Comparison of ENCODE assay signal across 29 mouse cellular contexts in the genomic region with DNA sequence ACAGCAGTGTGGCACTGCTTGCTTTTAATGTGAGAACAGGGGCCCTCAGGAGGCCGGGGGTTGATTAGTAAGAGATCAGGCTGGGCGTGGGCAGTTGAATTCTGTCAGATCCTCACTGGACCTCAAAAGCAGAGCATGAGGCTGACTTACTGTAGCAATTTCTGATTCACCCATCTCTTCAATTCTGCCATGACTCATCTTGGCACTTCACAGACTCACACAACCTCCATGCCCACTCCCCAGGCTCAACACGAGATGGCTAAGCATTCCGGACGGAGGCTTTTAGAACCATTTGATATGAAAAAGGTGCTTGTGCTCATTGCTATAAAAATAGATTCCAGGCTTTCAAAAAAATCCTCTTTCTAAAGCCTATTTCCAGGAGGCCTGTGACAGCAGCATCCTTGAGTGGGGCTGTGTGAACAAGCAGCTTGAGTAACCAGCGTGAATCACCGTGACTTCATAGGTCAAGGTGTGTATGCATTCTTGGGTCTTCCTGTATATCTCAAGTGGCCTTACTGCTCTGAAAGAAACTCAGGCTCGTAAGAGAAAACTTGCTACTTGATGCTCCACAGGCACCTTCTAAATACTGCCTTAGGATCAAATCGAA. TPM values are rescaled to one million over a fixed set of nuclear protein-coding genes. Genes with fewer than 3 reads are reported as not detected.
DNase-seq lines count a peak whose midpoint lies in the region; ATAC-seq and TF ChIP-seq lines count a peak whose summit lies in the region.
"Had no signal": no experiment of that assay in that cellular context is flagged by ENCODE, and none has a peak within 500 bp of the region (broad histone marks: within the 10 kb centered on the region; RNA-seq: fewer than 3 reads in every experiment).

No protein-coding gene starts in this region.

- no peak for TF ChIP-seq CTCF in layer of hippocampus, adult 2 months (conservative IDR thresholded peaks at IDR 0.05)

- no peak overlapping the region for H3K4me3 ChIP-seq in intestine, embryonic 15.5 days (replicated peaks)
- no peak overlapping the region for H3K4me3 ChIP-seq in layer of hippocampus, adult 2 months
- H3K4me3 ChIP-seq: forebrain, embryonic 10.5 days; heart, embryonic 12.5 days; hindbrain, embryonic 12.5 days; limb, embryonic 10.5 days; midbrain, embryonic 12.5 days had no signal

- ATAC-seq in intestine, embryonic 15.5 days: no peak
- ATAC-seq: activated CD4-positive, CD25-positive, alpha-beta regulatory T cell, adult 4 months; inflammation-experienced regulatory T-cells, adult 6 months; liver, postnatal 0 days had no signal

- H3K9me3 ChIP-seq in intestine, embryonic 15.5 days: no peaks in the 10 kb centered on the region
- H3K9me3 ChIP-seq: forebrain, embryonic 10.5 days; heart, embryonic 12.5 days; hindbrain, embryonic 12.5 days; limb, embryonic 10.5 days; midbrain, embryonic 12.5 days had no signal

- intact Hi-C loops in left cerebral cortex, postnatal 4 days (cut with DNase I): no loop called here

- H3K4me2 ChIP-seq in intestine, embryonic 15.5 days (replicated peaks): no peak overlapping the region
- H3K4me2 ChIP-seq: heart, embryonic 12.5 days; hindbrain, embryonic 12.5 days; midbrain, embryonic 12.5 days had no signal

- H3K36me3 ChIP-seq in intestine, embryonic 15.5 days: no peaks in the 10 kb centered on the region
- H3K36me3 ChIP-seq: forebrain, embryonic 10.5 days; heart, embryonic 12.5 days; hindbrain, embryonic 12.5 days; limb, embryonic 10.5 days; midbrain, embryonic 12.5 days had no signal

- no peak overlapping the region for H3K27ac ChIP-seq in intestine, embryonic 15.5 days
- no peak overlapping the region for H3K27ac ChIP-seq in layer of hippocampus, adult 2 months
- H3K27ac ChIP-seq: forebrain, embryonic 10.5 days; hindbrain, embryonic 12.5 days; limb, embryonic 10.5 days; midbrain, embryonic 12.5 days had no signal

- H3K4me1 ChIP-seq in intestine, embryonic 15.5 days (replicated peaks): no peaks in the 10 kb centered on the region
- H3K4me1 ChIP-seq: heart, embryonic 12.5 days; hindbrain, embryonic 12.5 days; limb, embryonic 10.5 days; midbrain, embryonic 12.5 days had no signal

- H3K27me3 ChIP-seq in intestine, embryonic 15.5 days (replicated peaks): no peaks in the 10 kb centered on the region
- H3K27me3 ChIP-seq: heart, embryonic 12.5 days; hindbrain, embryonic 12.5 days; midbrain, embryonic 12.5 days had no signal

- H3K9ac ChIP-seq in intestine, embryonic 15.5 days: no peak overlapping the region
- H3K9ac ChIP-seq: heart, embryonic 12.5 days; hindbrain, embryonic 12.5 days; liver, postnatal 0 days; midbrain, embryonic 12.5 days had no signal

- peak; percentile 24 to 29 for DNase-seq in left cerebral cortex, adult 18-20 months (ENCODE audit: low spot score in 2 of 2)
- no peak for DNase-seq in left cerebral cortex, postnatal 4 days
- DNase-seq in 3134 (ENCODE audit: extremely low read depth, insufficient read length, low spot score): peak; percentile 47
- DNase-seq in Muller cell, postnatal 12 days (ENCODE audit: inconsistent ontology term): peak; percentile 60
- DNase-seq in adrenal gland, postnatal 25 days: peak; percentile 29
- no peak for DNase-seq in cerebellum, adult 9-11 months
- DNase-seq in layer of hippocampus, adult 2 months (ENCODE audit: low spot score in 2 of 2): no peak
- DNase-seq: cerebellum, adult 11-12 months; cerebellum, postnatal 36 days; heart, postnatal 14 days; kidney, adult 8-10 months; kidney, postnatal 14 days; liver, postnatal 0 days; lung, postnatal 10 days; thymus, adult 18-20 months; thymus, postnatal 4 days had no signal

- 80% methylated on average over 9 of the region's 9 CpGs for WGBS in intestine, embryonic 15.5 days

RNA-seq across cellular contexts. Expression of gene Pdcl3, which starts 12.3 kb away (rescaled TPM):
- 10 to 100 TPM; 38.7 to 41.3 TPM for total RNA-seq in left cerebral cortex, adult 18-20 months (2021)
- 10 to 100 TPM; 64.4 to 68.7 TPM for total RNA-seq in left cerebral cortex, postnatal 4 days (2021)
- 86.8 and 92.9 TPM in 2 replicates for total RNA-seq in adrenal gland, postnatal 25 days (2021)
- 160 and 175 TPM in 2 replicates for polyA plus RNA-seq in intestine, embryonic 15.5 days (2015; fragmentation: Nextera tagmentation; extraction: Ambion mirVana)
- 10 to 100 TPM; 36.3 TPM for total RNA-seq in layer of hippocampus, adult 2 months (2021)

RNA-seq across cellular contexts. Expression of gene Nms, which starts 34.1 kb away (rescaled TPM):
- total RNA-seq in left cerebral cortex, adult 18-20 months (2021): not detected
- not detected for total RNA-seq in left cerebral cortex, postnatal 4 days (2021)
- not detected in 2 replicates for total RNA-seq in adrenal gland, postnatal 25 days (2021)
- polyA plus RNA-seq in intestine, embryonic 15.5 days (2015; fragmentation: Nextera tagmentation; extraction: Ambion mirVana): not detected in 2 replicates
- total RNA-seq in layer of hippocampus, adult 2 months (2021): not detected
- total RNA-seq: heart, postnatal 14 days; layer of hippocampus, adult 8-10 months; liver, adult 2 months; megakaryocyte progenitor cell, adult 5-6 weeks had no signal
- polyA plus RNA-seq: activated CD4-positive, CD25-positive, alpha-beta regulatory T cell, adult 4 months; forebrain, embryonic 10.5 days; gonadal fat pad, adult 2 months; heart, embryonic 12.5 days; inflammation-experienced regulatory T-cells, adult 6 months; limb, embryonic 10.5 days; liver, adult 2 months; liver, postnatal 0 days; stomach, embryonic 14.5 days had no signal

Comparison
In these comparisons a context has a peak if more than half of its experiments do, and no peak if none do; other contexts are left out.
1. DNase-seq: peak in left cerebral cortex, adult 18-20 months (2 of 2), 3134 (single experiment), Muller cell, postnatal 12 days (single experiment) and adrenal gland, postnatal 25 days (single experiment); none in left cerebral cortex, postnatal 4 days (single experiment), cerebellum, adult 9-11 months (single experiment) and layer of hippocampus, adult 2 months (0 of 2).